Mouse (Mus musculus): ENCODE data around the gene Gm21915. TPM values are rescaled to one million over a fixed set of nuclear protein-coding genes. Genes with fewer than 3 reads are reported as not detected.
A peak's percentile ranks its signal among the peaks of the same experiment; 100 is the strongest.

Gene Gm21915
- polyA plus RNA-seq, 1 experiment from 2014 or later: not detected

GRCm38 (mm10) chr9:40700253-40700652 is 29.8 kb downstream of the Gm21915 start:
- Histone ChIP-seq H3K9me3 (replicated peaks; ENCODE audit: control insufficient read depth, low read length) (no peaks in the 10 kb centered on the region), H3K36me3 (ENCODE audit: control insufficient read depth, insufficient read depth) (no peaks in the 10 kb centered on the region), H3K9ac (ENCODE audit: low read depth, low read length) (no peak overlapping the region), H3K27me3 (ENCODE audit: control insufficient read depth, insufficient read depth, low read depth, low read length) (no peaks in the 10 kb centered on the region), H3K4me3 (ENCODE audit: low read depth, low read length) (no peak overlapping the region), H3K4me2 (ENCODE audit: low read depth, low read length) (no peak overlapping the region), H3K27ac (ENCODE audit: low read length) (no peak overlapping the region), H3K4me1 (ENCODE audit: control insufficient read depth, low read depth, low read length) (no peaks in the 10 kb centered on the region)
- no peak for ATAC-seq (ENCODE audit: low read depth)
- whole genome bisulfite sequencing (ENCODE audit: insufficient replicate concordance): 70% methylated on average over 5 of the region's 5 CpGs

- ATAC-seq (ENCODE audit: low read depth): no peak
- Histone ChIP-seq H3K36me3 (ENCODE audit: control insufficient read depth, insufficient read depth) (no peaks in the 10 kb centered on the region), H3K27me3 (ENCODE audit: control insufficient read depth, insufficient read depth, low read depth, low read length) (no peaks in the 10 kb centered on the region), H3K9me3 (replicated peaks; ENCODE audit: control insufficient read depth, low read length) (no peaks in the 10 kb centered on the region), H3K4me3 (ENCODE audit: low read depth, low read length) (no peak overlapping the region), H3K9ac (ENCODE audit: low read depth, low read length) (no peak overlapping the region), H3K27ac (ENCODE audit: low read length) (no peak overlapping the region), H3K4me1 (ENCODE audit: control insufficient read depth, low read depth, low read length) (no peaks in the 10 kb centered on the region; the same call in 1 of the 2 replicates), H3K4me2 (ENCODE audit: low read depth, low read length) (no peak overlapping the region)
- WGBS (ENCODE audit: insufficient replicate concordance): 34% methylated on average over 10 of the region's 10 CpGs
These were observed 34.2 kb downstream of the Gm21915 start for GRCm38 (mm10) chr9:40704364-40705276.

- H3K4me1 ChIP-seq (ENCODE audit: control insufficient read depth, low read depth, low read length): no peaks in the 10 kb centered on the region; the same call in 1 of the 2 replicates
- no peak overlapping the region for H3K4me2 ChIP-seq (ENCODE audit: low read depth, low read length)
- no peak overlapping the region for H3K9ac ChIP-seq (ENCODE audit: low read depth, low read length)
- no peak overlapping the region for H3K27ac ChIP-seq (ENCODE audit: low read length)
- H3K9me3 ChIP-seq (replicated peaks; ENCODE audit: control insufficient read depth, low read length): no peaks in the 10 kb centered on the region
- no peaks in the 10 kb centered on the region for H3K27me3 ChIP-seq (ENCODE audit: control insufficient read depth, insufficient read depth, low read depth, low read length)
- ATAC-seq (ENCODE audit: low read depth): no peak
- no peak overlapping the region for H3K4me3 ChIP-seq (ENCODE audit: low read depth, low read length)
- no peaks in the 10 kb centered on the region for H3K36me3 ChIP-seq (ENCODE audit: control insufficient read depth, insufficient read depth)
- 64% methylated on average over 12 of the region's 12 CpGs for WGBS (ENCODE audit: insufficient replicate concordance)
These were observed 38.2 kb downstream of the Gm21915 start for GRCm38 (mm10) chr9:40708448-40709140.

DNA sequence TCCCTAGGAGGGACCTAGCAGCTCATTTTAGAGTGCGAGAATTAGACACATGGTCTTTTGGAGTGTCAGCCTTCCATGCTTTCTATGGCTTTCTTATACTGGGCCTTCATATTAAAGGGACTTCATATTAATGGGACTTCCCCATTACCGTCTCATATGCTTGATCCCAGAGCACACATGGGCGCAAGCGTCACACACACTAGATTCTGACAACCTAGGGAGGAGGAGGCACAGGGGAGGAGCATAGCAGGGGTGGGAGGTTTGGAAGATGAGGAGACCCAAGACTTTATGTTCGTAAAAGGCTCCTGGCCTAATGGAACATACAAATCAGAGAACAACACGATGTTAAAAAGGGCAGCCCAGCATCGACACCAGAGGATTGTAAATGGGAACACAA is 38.7 kb downstream of the Gm21915 start:
- Histone ChIP-seq H3K9me3 (replicated peaks; ENCODE audit: control insufficient read depth, low read length) (no peaks in the 10 kb centered on the region), H3K36me3 (ENCODE audit: control insufficient read depth, insufficient read depth) (no peaks in the 10 kb centered on the region), H3K4me1 (ENCODE audit: control insufficient read depth, low read depth, low read length) (no peaks in the 10 kb centered on the region; the same call in 1 of the 2 replicates), H3K4me3 (ENCODE audit: low read depth, low read length) (no peak overlapping the region), H3K27ac (ENCODE audit: low read length) (no peak overlapping the region), H3K4me2 (ENCODE audit: low read depth, low read length) (no peak overlapping the region), H3K27me3 (ENCODE audit: control insufficient read depth, insufficient read depth, low read depth, low read length) (no peaks in the 10 kb centered on the region), H3K9ac (ENCODE audit: low read depth, low read length) (no peak overlapping the region)
- no peak for ATAC-seq (ENCODE audit: low read depth)
- WGBS (ENCODE audit: insufficient replicate concordance): 62% methylated on average over 7 of the region's 7 CpGs

- Histone ChIP-seq H3K4me3 (ENCODE audit: low read depth, low read length) (no peak overlapping the region), H3K9ac (ENCODE audit: low read depth, low read length) (no peak overlapping the region), H3K27me3 (ENCODE audit: control insufficient read depth, insufficient read depth, low read depth, low read length) (no peaks in the 10 kb centered on the region), H3K36me3 (ENCODE audit: control insufficient read depth, insufficient read depth) (no peaks in the 10 kb centered on the region), H3K4me2 (ENCODE audit: low read depth, low read length) (no peak overlapping the region), H3K4me1 (ENCODE audit: control insufficient read depth, low read depth, low read length) (no peaks in the 10 kb centered on the region; the same call in 1 of the 2 replicates), H3K27ac (ENCODE audit: low read length) (no peak overlapping the region), H3K9me3 (replicated peaks; ENCODE audit: control insufficient read depth, low read length) (no peaks in the 10 kb centered on the region)
- no peak for ATAC-seq (ENCODE audit: low read depth)
- WGBS (ENCODE audit: insufficient replicate concordance): 49% methylated on average over 3 of the region's 3 CpGs
These were observed 39.2 kb downstream of the Gm21915 start for GRCm38 (mm10) chr9:40709587-40709986.

GRCm38 (mm10) chr9:40709991-40710390 is 39.6 kb downstream of the Gm21915 start:
- no peaks in the 10 kb centered on the region; the same call in 1 of the 2 replicates for H3K4me1 ChIP-seq (ENCODE audit: control insufficient read depth, low read depth, low read length)
- ATAC-seq (ENCODE audit: low read depth): no peak
- H3K27me3 ChIP-seq (ENCODE audit: control insufficient read depth, insufficient read depth, low read depth, low read length): no peaks in the 10 kb centered on the region
- no peak overlapping the region for H3K9ac ChIP-seq (ENCODE audit: low read depth, low read length)
- H3K36me3 ChIP-seq (ENCODE audit: control insufficient read depth, insufficient read depth): no peaks in the 10 kb centered on the region
- H3K27ac ChIP-seq (ENCODE audit: low read length): no peak overlapping the region
- H3K4me3 ChIP-seq (ENCODE audit: low read depth, low read length): no peak overlapping the region
- no peak overlapping the region for H3K4me2 ChIP-seq (ENCODE audit: low read depth, low read length)
- H3K9me3 ChIP-seq (replicated peaks; ENCODE audit: control insufficient read depth, low read length): no peaks in the 10 kb centered on the region
- 26% methylated on average over 3 of the region's 3 CpGs for WGBS (ENCODE audit: insufficient replicate concordance)

GRCm38 (mm10) chr9:40711654-40712053 is 41.2 kb downstream of the Gm21915 start:
- Histone ChIP-seq H3K9ac (ENCODE audit: low read depth, low read length) (no peak overlapping the region), H3K4me1 (ENCODE audit: control insufficient read depth, low read depth, low read length) (no peaks in the 10 kb centered on the region; the same call in 1 of the 2 replicates), H3K27me3 (ENCODE audit: control insufficient read depth, insufficient read depth, low read depth, low read length) (no peaks in the 10 kb centered on the region), H3K36me3 (ENCODE audit: control insufficient read depth, insufficient read depth) (no peaks in the 10 kb centered on the region), H3K9me3 (replicated peaks; ENCODE audit: control insufficient read depth, low read length) (no peaks in the 10 kb centered on the region), H3K4me2 (ENCODE audit: low read depth, low read length) (no peak overlapping the region), H3K4me3 (ENCODE audit: low read depth, low read length) (no peak overlapping the region), H3K27ac (ENCODE audit: low read length) (no peak overlapping the region)
- ATAC-seq (ENCODE audit: low read depth): peak; percentile 63; the same call in 1 of the 2 replicates
- WGBS (ENCODE audit: insufficient replicate concordance): 49% methylated on average over 4 of the region's 4 CpGs

- Histone ChIP-seq H3K9me3 (replicated peaks; ENCODE audit: control insufficient read depth, low read length) (no peaks in the 10 kb centered on the region), H3K4me3 (ENCODE audit: low read depth, low read length) (no peak overlapping the region), H3K4me1 (ENCODE audit: control insufficient read depth, low read depth, low read length) (no peaks in the 10 kb centered on the region), H3K27me3 (ENCODE audit: control insufficient read depth, insufficient read depth, low read depth, low read length) (no peaks in the 10 kb centered on the region), H3K27ac (ENCODE audit: low read length) (no peak overlapping the region), H3K9ac (ENCODE audit: low read depth, low read length) (no peak overlapping the region), H3K4me2 (ENCODE audit: low read depth, low read length) (no peak overlapping the region), H3K36me3 (ENCODE audit: control insufficient read depth, insufficient read depth) (no peaks in the 10 kb centered on the region)
- ATAC-seq (ENCODE audit: low read depth): no peak
- WGBS (ENCODE audit: insufficient replicate concordance): 57% methylated on average over 18 of the region's 18 CpGs
These were observed 46.9 kb downstream of the Gm21915 start for GRCm38 (mm10) chr9:40717182-40717874.

Data from liver, embryonic 16.5 days (tissue).